Mouse (Mus musculus) layer of hippocampus, postnatal 10 days (tissue): ENCODE results near the gene Lepr. TPM values are rescaled to one million over a fixed set of nuclear protein-coding genes. Genes with fewer than 3 reads are reported as not detected.
A peak's percentile ranks its signal among the peaks of the same experiment; 100 is the strongest.

Source experiments
- DNase-seq, 2 experiments: peaks; one replicate each; pipeline ENCODE4 v3.0.0; 2021; ENCODE audit warnings: low spot score in 2 of 2
- long read RNA-seq: library from polyadenylated mRNA; stranded (forward); transcript quantifications from one replicate; pipeline ENCODE4 v2.0.0, GENCODE M21; 2023
- total RNA-seq, 2 experiments: library from RNA; stranded (reverse); gene quantifications; 2 replicates each; pipeline ENCODE4 v1.2.3; 2021

Lepr gene
- 1 to 10 TPM; 3.7 to 5.6 TPM for total RNA-seq
- long read RNA-seq, full-length matches to known transcripts: 2 of 2 reads
- long read RNA-seq, partial matches to known transcripts: 0 of 2 reads
- long read RNA-seq, other reads (novel, unspliced or antisense): 0 of 2 reads

- peak in 1 of 2 experiments; percentile 26 for DNase-seq
Observed at GRCm38 (mm10) chr4:101717367-101718121, at the start of gene Lepr. TSS of gene Lepr (plus strand) at chr4:101717404.

- DNase-seq: no peak
Observed at GRCm38 (mm10) chr4:101669161-101669560, 48.0 kb upstream of the Lepr start.

GRCm38 (mm10) chr4:101669811-101670210 is 47.4 kb upstream of the Lepr start:
- no peak for DNase-seq

GRCm38 (mm10) chr4:101674790-101675189 is 42.4 kb upstream of the Lepr start:
- DNase-seq: no peak

- no peak for DNase-seq
Observed at GRCm38 (mm10) chr4:101675726-101676125, 41.5 kb upstream of the Lepr start.

- DNase-seq: no peak
Observed at GRCm38 (mm10) chr4:101682620-101683019, 34.6 kb upstream of the Lepr start.

GRCm38 (mm10) chr4:101683086-101683485 is 34.1 kb upstream of the Lepr start:
- no peak for DNase-seq

- DNase-seq: no peak
Observed at GRCm38 (mm10) chr4:101684821-101685220, 32.4 kb upstream of the Lepr start.

GRCm38 (mm10) chr4:101686227-101686810 is 30.9 kb upstream of the Lepr start:
- no peak for DNase-seq

GRCm38 (mm10) chr4:101689241-101689640 is 28.0 kb upstream of the Lepr start:
- no peak for DNase-seq

GRCm38 (mm10) chr4:101689645-101690044 is 27.6 kb upstream of the Lepr start:
- no peak for DNase-seq

- DNase-seq: peak; percentile 19 to 34
Observed at GRCm38 (mm10) chr4:101692892-101693291, 24.3 kb upstream of the Lepr start.

- DNase-seq: no peak
Observed at GRCm38 (mm10) chr4:101694529-101694928, 22.7 kb upstream of the Lepr start.

GRCm38 (mm10) chr4:101697236-101697635 is 20.0 kb upstream of the Lepr start:
- DNase-seq: no peak

GRCm38 (mm10) chr4:101699423-101699822 is 17.8 kb upstream of the Lepr start:
- DNase-seq: no peak

GRCm38 (mm10) chr4:101700892-101701640 is 16.1 kb upstream of the Lepr start:
- no peak for DNase-seq

- no peak for DNase-seq
Observed at GRCm38 (mm10) chr4:101705325-101705724, 11.9 kb upstream of the Lepr start.

GRCm38 (mm10) chr4:101707234-101707633 is 10.0 kb upstream of the Lepr start:
- no peak for DNase-seq

GRCm38 (mm10) chr4:101707953-101708352 is 9.3 kb upstream of the Lepr start:
- no peak for DNase-seq

GRCm38 (mm10) chr4:101710361-101710760 is 6.8 kb upstream of the Lepr start:
- DNase-seq: no peak

- DNase-seq: no peak
Observed at GRCm38 (mm10) chr4:101711100-101711499, 6.1 kb upstream of the Lepr start.

- no peak for DNase-seq
Observed at GRCm38 (mm10) chr4:101712563-101712962, 4.6 kb upstream of the Lepr start.
